Mouse (Mus musculus) embryonic facial prominence, embryonic 11.5 days (tissue): ENCODE measurements at regions not wholly inside any gene's neighbourhood (a gene's known extent, or its start where the extent isn't known, plus 50 kb on each side); places are given as distances from the start of the nearest gene placed in this dataset.

Experiments used
- ATAC-seq: fragments of 200-750 bp; cut with Nextera tagmentation; replicated peaks from 2 replicates; pipeline ENCODE4 v1.8.0; 2017; ENCODE audit warnings: low read depth; ENCODE audit not compliant: insufficient number of reproducible peaks, low FRiP score, low TSS enrichment
- DNase-seq: peaks from one replicate; pipeline ENCODE4 v3.0.0-alpha.2; 2015; ENCODE audit warnings: low spot score
- H3K27ac ChIP-seq: fragments of 300-500 bp; sonication (generic); replicated peaks from 2 replicates; pipeline ENCODE4 v1.5.1; 2014; ENCODE audit warnings: mild to moderate bottlenecking, low read depth, low read length, control low read depth
- H3K27me3 ChIP-seq: fragments of 300-500 bp; sonication (generic); 2 replicates; pipeline ENCODE4 v1.6.1; 2014; ENCODE audit warnings: mild to moderate bottlenecking, low read length, moderate library complexity, mixed read lengths; ENCODE audit not compliant: control insufficient read depth, insufficient read depth
- H3K36me3 ChIP-seq: fragments of 300-500 bp; sonication (generic); replicated peaks from 2 replicates; pipeline ENCODE4 v1.6.1; 2014; ENCODE audit warnings: low read depth, mild to moderate bottlenecking, low read length, moderate library complexity, mixed read lengths; ENCODE audit not compliant: control insufficient read depth, insufficient read depth
- H3K4me1 ChIP-seq: fragments of 300-500 bp; sonication (generic); 2 replicates; pipeline ENCODE4 v1.6.1; 2014; ENCODE audit warnings: low read length, mixed read lengths; ENCODE audit not compliant: control insufficient read depth, insufficient read depth
- H3K4me2 ChIP-seq: fragments of 300-500 bp; sonication (generic); 2 replicates; pipeline ENCODE4 v1.6.1; 2014; ENCODE audit warnings: low read depth, mild to moderate bottlenecking, control low read depth, low read length, moderate library complexity
- H3K4me3 ChIP-seq: fragments of 300-500 bp; sonication (generic); 2 replicates; pipeline ENCODE4 v1.5.1; 2014; ENCODE audit warnings: low read depth, low read length, control low read depth
- H3K9ac ChIP-seq: fragments of 300-500 bp; sonication (generic); replicated peaks from 2 replicates; pipeline ENCODE4 v1.6.1; 2014; ENCODE audit warnings: mild to moderate bottlenecking, control low read depth, low read length
- H3K9me3 ChIP-seq: fragments of 300-500 bp; sonication (generic); replicated peaks from 2 replicates; pipeline ENCODE4 v1.6.1; 2016; ENCODE audit warnings: mild to moderate bottlenecking, low read length, inconsistent platforms, mixed read lengths; ENCODE audit not compliant: control insufficient read depth
- WGBS: fragments of 180-500 bp; shearing (Covaris S2); extraction: QIAGEN DNeasy Blood & Tissue Kit; methylation state at CpG from one replicate; pipeline ENCODE4 v1.1.7; 2014; 5-methylcytosine and 5-hydroxymethylcytosine counted together

- Histone ChIP-seq H3K27ac (no peak overlapping the region), H3K4me3 (no peak overlapping the region), H3K36me3 (no peaks in the 10 kb centered on the region), H3K27me3 (no peaks in the 10 kb centered on the region), H3K9me3 (no peaks in the 10 kb centered on the region), H3K4me2 (no peak overlapping the region), H3K9ac (no peak overlapping the region), H3K4me1 (no peaks in the 10 kb centered on the region)
- ATAC-seq: no peak
- WGBS: 90% methylated on average over 2 of the region's 2 CpGs
- no peak for DNase-seq
Observed at GRCm38 (mm10) chr2:134290126-134290691, 264.0 kb downstream of the Hao1 start.

GRCm38 (mm10) chr2:134275881-134276280 is 278.3 kb downstream of the Hao1 start:
- Histone ChIP-seq H3K27me3 (no peaks in the 10 kb centered on the region), H3K4me1 (no peaks in the 10 kb centered on the region), H3K4me3 (no peak overlapping the region), H3K9ac (no peak overlapping the region), H3K27ac (no peak overlapping the region), H3K4me2 (no peak overlapping the region), H3K9me3 (no peaks in the 10 kb centered on the region), H3K36me3 (no peaks in the 10 kb centered on the region)
- DNase-seq: no peak
- ATAC-seq: no peak
- 60% methylated on average over 3 of the region's 3 CpGs for WGBS

DNA sequence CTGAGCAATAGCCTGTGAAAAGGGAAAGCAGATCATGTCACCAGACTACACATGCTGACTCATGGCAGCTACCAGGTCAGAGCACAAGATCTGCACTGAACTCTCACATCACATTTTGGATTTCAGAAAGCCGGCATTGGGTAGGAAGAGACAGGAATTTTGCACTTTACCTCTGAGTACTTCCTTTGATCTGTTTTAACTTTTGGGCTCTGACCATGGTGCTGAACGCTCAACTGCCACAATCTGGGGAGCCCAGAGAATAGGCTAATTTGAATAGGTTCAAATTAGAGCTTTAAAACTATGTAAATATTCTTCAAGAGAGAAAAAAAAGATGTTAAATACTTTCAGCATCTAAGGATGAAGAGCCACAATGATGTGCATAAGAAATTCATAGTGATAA is 285.7 kb downstream of the Hao1 start:
- Histone ChIP-seq H3K4me2 (no peak overlapping the region), H3K9ac (no peak overlapping the region), H3K4me3 (no peak overlapping the region), H3K36me3 (no peaks in the 10 kb centered on the region), H3K27ac (no peak overlapping the region), H3K27me3 (no peaks in the 10 kb centered on the region), H3K9me3 (no peaks in the 10 kb centered on the region), H3K4me1 (no peaks in the 10 kb centered on the region)
- DNase-seq (peak; percentile 63), ATAC-seq (no peak)
- WGBS: 37% methylated on average over 2 of the region's 2 CpGs
